Mouse (Mus musculus) embryonic facial prominence, embryonic 14.5 days (tissue): ENCODE results near the gene Hexim1. TPM values are rescaled to one million over a fixed set of nuclear protein-coding genes. Genes with fewer than 3 reads are reported as not detected.
A peak's percentile ranks its signal among the peaks of the same experiment; 100 is the strongest.

Experiments
- ATAC-seq: fragments of 200-750 bp; cut with Nextera tagmentation; 2 replicates; pipeline ENCODE4 v1.8.0; 2017; ENCODE audit warnings: low read depth, moderate number of reproducible peaks, moderate TSS enrichment
- DNase-seq: peaks from one replicate; pipeline ENCODE4 v3.0.0-alpha.2; 2015; ENCODE audit warnings: low spot score
- H3K27ac ChIP-seq: fragments of 300-500 bp; sonication (generic); replicated peaks from 2 replicates; pipeline ENCODE4 v1.5.1; 2014; ENCODE audit warnings: low read depth, mild to moderate bottlenecking, low read length, moderate library complexity
- H3K27me3 ChIP-seq: fragments of 300-500 bp; sonication (generic); replicated peaks from 2 replicates; pipeline ENCODE4 v1.6.1; 2014; ENCODE audit warnings: low read length; ENCODE audit not compliant: control insufficient read depth, insufficient read depth
- H3K36me3 ChIP-seq: fragments of 300-500 bp; sonication (generic); 2 replicates; pipeline ENCODE4 v1.6.1; 2014; ENCODE audit warnings: low read length, mixed read lengths; ENCODE audit not compliant: control insufficient read depth, insufficient read depth
- H3K4me1 ChIP-seq: fragments of 300-500 bp; sonication (generic); 2 replicates; pipeline ENCODE4 v1.6.1; 2014; ENCODE audit warnings: antibody characterized with exemption, low read length; ENCODE audit not compliant: control insufficient read depth, insufficient read depth
- H3K4me2 ChIP-seq: fragments of 300-500 bp; sonication (generic); 2 replicates; pipeline ENCODE4 v1.6.1; 2014; ENCODE audit warnings: low read depth, mild to moderate bottlenecking, low read length, moderate library complexity, mixed read lengths
- H3K4me3 ChIP-seq: fragments of 300-500 bp; sonication (generic); 2 replicates; pipeline ENCODE4 v1.5.1; 2014; ENCODE audit warnings: low read depth, mild to moderate bottlenecking, low read length
- H3K9ac ChIP-seq: fragments of 300-500 bp; sonication (generic); 2 replicates; pipeline ENCODE4 v1.6.1; 2014; ENCODE audit warnings: low read depth, mild to moderate bottlenecking, low read length, moderate library complexity, mixed read lengths
- H3K9me3 ChIP-seq: fragments of 300-500 bp; sonication (generic); 2 replicates; pipeline ENCODE4 v1.6.1; 2016; ENCODE audit warnings: low read length; ENCODE audit not compliant: control insufficient read depth
- WGBS: fragments of 180-500 bp; shearing (Covaris S2); extraction: QIAGEN DNeasy Blood & Tissue Kit; methylation state at CpG from one replicate; pipeline ENCODE4 v1.1.7; 2014; 5-methylcytosine and 5-hydroxymethylcytosine counted together
- polyA plus RNA-seq: library from polyadenylated mRNA; unstranded; fragments of >200 nt; fragmentation: Nextera tagmentation; extraction: Ambion mirVana; gene quantifications from 2 replicates; pipeline ENCODE4 v1.2.1, GENCODE M21; 2014

The Hexim1 gene
- polyA plus RNA-seq, 1 experiment from 2014 or later, result 8.9 TPM

DNA sequence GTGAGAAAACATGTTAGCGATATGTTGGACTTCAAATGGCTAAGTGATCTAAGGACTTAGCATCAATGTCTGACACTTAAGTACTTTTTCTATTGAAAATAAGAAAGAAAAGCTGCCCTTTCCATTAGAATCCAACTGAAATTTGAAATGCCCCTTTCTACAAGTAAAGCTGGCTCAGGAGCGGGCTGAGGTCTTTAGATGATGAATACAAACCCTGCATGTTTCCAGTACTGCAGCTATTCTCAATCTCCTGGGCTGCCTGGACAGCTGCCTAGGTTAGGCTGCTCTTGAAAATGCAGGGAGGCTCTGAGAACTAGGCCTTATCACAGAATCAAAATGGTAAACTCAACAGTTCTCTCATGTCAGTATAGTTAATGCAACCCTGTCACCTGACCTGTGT lies 2.8 kb downstream of the Hexim1 start:
- DNase-seq (no peak), ATAC-seq (no peak)
- WGBS, result 93% methylated on average over 2 of the region's 2 CpGs
- H3K36me3 ChIP-seq, result no peaks in the 10 kb centered on the region
- peak overlapping the region; percentile 73 for H3K4me3 ChIP-seq
- no peaks in the 10 kb centered on the region for H3K9me3 ChIP-seq
- H3K27ac ChIP-seq, result no peak overlapping the region
- 0 out of 2 replicates have a peak overlapping the region, but pooled peaks have one; percentile 8 for H3K9ac ChIP-seq
- H3K27me3 ChIP-seq, result no peaks in the 10 kb centered on the region
- H3K4me2 ChIP-seq, result peak overlapping the region; percentile 84
- H3K4me1 ChIP-seq, result peaks cover 18% of the 10 kb centered on the region

DNA sequence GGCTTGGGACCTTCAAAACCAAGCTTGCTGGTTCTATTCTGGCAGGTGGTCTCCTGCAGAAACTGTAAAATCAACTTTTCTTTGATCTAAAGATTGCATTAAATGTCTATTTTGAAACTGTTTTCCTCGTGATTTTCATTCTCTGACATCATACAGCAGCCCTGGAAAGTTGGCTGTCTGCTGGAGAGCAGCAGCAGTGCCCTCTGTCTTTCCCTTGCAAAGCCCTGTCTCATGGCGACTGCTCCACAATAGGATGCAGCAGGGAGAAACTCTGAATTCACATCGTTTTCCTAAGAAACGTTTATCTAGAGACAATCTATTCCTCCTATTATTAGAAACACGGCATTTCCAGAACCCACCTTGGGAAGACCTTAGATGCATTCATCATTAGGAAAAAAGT lies 3.6 kb downstream of the Hexim1 start:
- ATAC-seq, result no peak
- 49% methylated on average over 5 of the region's 5 CpGs for WGBS
- no peak overlapping the region for H3K27ac ChIP-seq

DNA sequence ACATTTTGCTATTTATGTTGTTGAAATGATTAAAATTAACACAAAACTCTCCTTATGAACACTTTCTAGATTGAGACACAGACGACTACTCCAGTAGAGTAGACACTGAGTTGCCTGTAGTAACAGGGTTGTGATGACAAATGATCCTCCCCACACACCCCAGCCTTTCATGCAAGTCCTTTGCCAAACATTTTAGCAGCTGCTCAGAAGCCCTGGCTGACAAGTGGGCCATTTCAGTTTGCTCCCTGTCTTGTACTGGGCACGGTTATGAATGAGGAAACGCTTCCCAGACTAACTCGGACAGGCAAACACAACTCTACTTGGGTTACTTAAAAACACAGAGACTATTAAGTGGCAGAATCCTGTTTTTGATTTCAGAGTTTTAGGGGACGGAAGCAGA lies 4.3 kb downstream of the Hexim1 start:
- Histone ChIP-seq H3K4me1 (peaks cover 10% of the 10 kb centered on the region), H3K27me3 (no peaks in the 10 kb centered on the region), H3K4me2 (no peak overlapping the region), H3K4me3 (no peak overlapping the region), H3K9me3 (no peaks in the 10 kb centered on the region), H3K27ac (peak overlapping the region; percentile 39; the same call in 1 of the 2 replicates), H3K36me3 (no peaks in the 10 kb centered on the region), H3K9ac (no peak overlapping the region)
- DNase-seq, result peak; percentile 58
- whole genome bisulfite sequencing, result 42% methylated on average over 5 of the region's 5 CpGs
- ATAC-seq, result no peak

More for the DNA sequence above, 3.6 kb downstream of the Hexim1 start:
- H3K9me3 ChIP-seq, result no peaks in the 10 kb centered on the region
- no peak overlapping the region for H3K4me2 ChIP-seq
- H3K9ac ChIP-seq, result no peak overlapping the region
- H3K27me3 ChIP-seq, result no peaks in the 10 kb centered on the region
- H3K4me3 ChIP-seq, result no peak overlapping the region
- H3K36me3 ChIP-seq, result no peaks in the 10 kb centered on the region
- peaks cover 14% of the 10 kb centered on the region for H3K4me1 ChIP-seq
- no peak for DNase-seq

DNA sequence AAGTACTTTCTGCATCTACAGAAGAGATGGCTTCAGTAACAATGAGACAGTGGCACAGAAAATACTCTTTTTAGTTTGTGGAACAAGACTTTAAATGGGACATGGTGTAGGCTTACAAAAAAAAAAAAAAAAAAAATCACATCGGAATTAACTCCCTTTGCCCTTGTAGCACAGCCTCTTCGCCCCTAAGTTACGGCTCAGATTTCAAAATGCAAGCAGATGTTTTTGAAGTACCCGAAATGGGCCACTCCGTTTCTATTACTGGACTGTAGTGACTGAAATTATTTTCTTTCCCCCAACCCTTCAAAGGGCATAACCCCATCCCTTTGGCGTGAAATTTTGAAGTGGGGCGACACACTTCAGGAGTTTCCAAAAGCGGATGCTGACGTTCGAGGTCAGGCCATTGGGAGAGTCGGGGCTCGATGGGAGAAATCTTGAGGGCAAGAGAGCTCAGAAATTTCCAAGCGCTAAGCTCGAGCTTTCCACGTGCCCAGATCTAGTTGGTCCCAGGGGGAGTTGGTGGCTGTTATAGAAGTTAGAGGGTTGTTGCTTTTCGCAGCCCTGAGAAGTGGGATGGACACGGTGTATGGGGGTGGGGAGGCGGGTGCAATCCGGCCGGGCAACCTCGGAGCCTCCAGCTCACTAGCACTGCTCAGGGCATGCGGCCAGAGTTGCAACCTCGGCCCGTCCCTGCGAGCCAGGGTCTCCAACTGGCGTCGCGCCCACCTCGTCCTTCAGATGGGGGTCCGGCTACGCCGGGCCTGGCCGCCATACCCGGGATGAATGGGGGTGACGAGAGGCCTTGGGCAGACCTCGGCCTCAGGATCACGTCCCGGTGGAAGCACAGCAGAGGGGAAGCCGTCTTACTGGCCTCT lies 15.9 kb downstream of the Hexim1 start, which contains the start of gene Hexim2:
TSS of gene Hexim2 (plus strand) at position 729 of the 875 bp plus-strand sequence.
- H3K9me3 ChIP-seq, result no peaks in the 10 kb centered on the region
- peak; percentile 38 for ATAC-seq
- H3K4me3 ChIP-seq, result peak within 1 kb of the TSS; percentile 87
- under 1% methylated on average over 21 of the region's 39 CpGs for WGBS
- H3K4me1 ChIP-seq, result peaks cover 26% of the 10 kb centered on the region
- 0 out of 2 replicates have a peak, but pooled peaks cover 7% of the 10 kb centered on the region for H3K36me3 ChIP-seq
- H3K4me2 ChIP-seq, result peak within 1 kb of the TSS; percentile 69
- H3K9ac ChIP-seq, result peak within 1 kb of the TSS; percentile 100
- H3K27ac ChIP-seq, result peak within 1 kb of the TSS; percentile 97
- H3K27me3 ChIP-seq, result no peaks in the 10 kb centered on the region
- DNase-seq, result peak; percentile 76

DNA sequence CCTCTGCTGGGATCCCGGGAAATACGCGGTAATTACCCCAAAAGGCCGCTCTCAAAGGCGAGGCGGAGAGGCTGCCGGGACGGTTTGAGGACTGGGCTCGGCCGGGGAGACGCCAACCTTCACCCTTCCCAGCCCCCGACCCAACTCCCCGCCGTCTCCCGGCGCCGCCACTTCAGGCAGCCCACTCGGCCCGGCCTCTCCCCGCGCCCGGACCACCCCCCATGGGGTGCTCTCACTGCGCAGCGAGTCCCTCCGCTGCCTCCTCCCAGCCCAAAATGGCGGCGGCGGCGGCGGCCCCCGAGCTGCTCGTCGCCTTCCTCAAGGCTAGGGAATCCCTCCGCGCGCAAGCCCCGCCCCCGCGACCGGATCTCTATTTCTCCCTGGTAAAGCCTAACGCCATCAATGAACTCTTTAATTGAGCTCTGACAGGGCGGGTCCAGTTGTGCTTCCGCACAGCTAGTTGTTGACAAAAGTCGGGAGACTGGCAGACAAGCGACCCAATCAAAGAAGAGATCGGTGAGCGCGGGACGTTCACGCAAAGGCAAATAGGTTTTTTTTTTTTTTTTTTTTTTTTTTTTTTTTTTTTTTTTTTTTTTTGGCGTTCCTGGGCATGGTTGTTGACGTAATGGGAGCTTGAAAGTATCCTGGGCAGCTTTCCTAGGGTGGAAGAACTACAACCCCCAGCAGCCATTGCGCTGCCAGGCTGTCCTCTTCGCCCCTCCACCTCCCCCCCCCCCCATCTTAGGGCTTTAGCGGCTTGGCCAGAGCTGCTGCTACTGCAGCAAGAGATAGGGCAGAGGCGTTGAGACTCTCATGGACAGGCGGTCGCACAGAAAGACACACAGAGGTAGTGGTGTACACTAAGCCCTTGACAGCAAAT lies 16.8 kb downstream of the Hexim1 start:
- WGBS, result under 1% methylated on average over 39 of the region's 58 CpGs
- H3K4me3 ChIP-seq, result peak overlapping the region; percentile 87
- H3K27ac ChIP-seq, result peak overlapping the region; percentile 97
- DNase-seq (peak; percentile 100), ATAC-seq (peak; percentile 95)
- peak overlapping the region; percentile 100 for H3K9ac ChIP-seq
- H3K4me2 ChIP-seq, result peak overlapping the region; percentile 69
- peaks cover 26% of the 10 kb centered on the region for H3K4me1 ChIP-seq
- H3K9me3 ChIP-seq, result no peaks in the 10 kb centered on the region
- 0 out of 2 replicates have a peak, but pooled peaks cover 7% of the 10 kb centered on the region for H3K36me3 ChIP-seq
- H3K27me3 ChIP-seq, result no peaks in the 10 kb centered on the region

DNA sequence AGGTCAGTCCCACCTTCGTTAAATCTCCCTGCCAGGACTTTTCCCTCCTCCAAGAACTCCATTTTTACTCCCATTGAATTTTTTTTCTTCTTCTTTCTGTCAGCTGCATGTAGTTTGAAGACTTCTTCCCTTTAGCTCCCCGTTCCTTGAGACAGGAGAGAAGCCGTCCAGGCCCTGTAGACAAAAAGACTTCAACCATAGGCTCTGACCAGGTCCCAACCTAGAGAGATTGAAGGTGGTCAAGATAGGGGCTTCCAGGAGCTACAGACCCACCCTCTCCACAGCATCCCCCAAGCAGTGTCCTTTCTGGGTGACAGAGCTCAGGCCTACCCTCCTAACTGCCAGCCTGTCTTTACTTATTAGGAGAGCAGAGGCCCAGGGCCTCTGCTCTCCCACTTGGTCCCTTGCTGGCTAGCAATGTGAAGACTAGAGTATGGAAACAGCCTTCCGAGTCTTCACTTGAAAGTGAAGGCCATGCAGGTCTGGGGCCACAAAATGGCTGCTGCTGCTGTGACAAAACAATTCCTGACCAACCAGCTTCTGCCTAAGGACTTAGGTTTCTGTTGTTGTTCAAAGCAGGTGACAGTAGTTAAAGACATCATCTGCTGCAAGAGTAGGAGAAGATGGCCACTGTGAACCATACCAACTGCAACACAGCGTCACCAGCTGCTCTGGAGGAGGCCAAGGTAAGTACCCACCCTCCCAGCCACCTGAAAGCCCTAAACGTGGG lies 17.6 kb downstream of the Hexim1 start:
- ATAC-seq, result no peak

DNA sequence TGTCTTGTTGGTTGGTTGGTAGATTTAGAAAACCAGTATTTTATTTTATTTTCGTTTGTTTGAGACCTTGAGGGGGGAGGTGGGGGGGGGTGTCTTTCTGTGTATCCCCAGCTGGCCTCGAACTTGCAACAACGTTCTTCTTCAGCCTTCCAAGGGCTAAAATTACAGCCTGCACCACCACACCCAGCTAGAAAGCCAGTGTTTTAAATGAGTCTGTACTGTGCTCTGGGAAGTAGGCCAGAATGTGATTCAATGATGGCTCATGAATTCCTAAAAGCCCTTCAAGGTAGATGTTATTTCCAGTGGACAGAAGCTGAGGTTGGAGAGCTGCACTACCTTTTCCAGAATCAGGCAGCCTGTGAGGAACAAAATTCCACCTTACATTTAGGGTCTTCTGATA lies 18.2 kb downstream of the Hexim1 start:
- DNase-seq (no peak), ATAC-seq (no peak)
- Histone ChIP-seq H3K4me3 (no peak overlapping the region; the same call in 1 of the 2 replicates), H3K9ac (0 out of 2 replicates have a peak overlapping the region, but pooled peaks have one; percentile 66), H3K27ac (peak overlapping the region; percentile 87; the same call in 1 of the 2 replicates), H3K4me2 (peak overlapping the region; percentile 69), H3K36me3 (peaks cover 16% of the 10 kb centered on the region; the same call in 1 of the 2 replicates), H3K9me3 (no peaks in the 10 kb centered on the region), H3K4me1 (peaks cover 26% of the 10 kb centered on the region), H3K27me3 (no peaks in the 10 kb centered on the region)
- WGBS, result 67% methylated on average over 3 of the region's 3 CpGs

More for the DNA sequence above, 17.6 kb downstream of the Hexim1 start:
- Histone ChIP-seq H3K4me2 (peak overlapping the region; percentile 69), H3K4me1 (peaks cover 26% of the 10 kb centered on the region), H3K9ac (peak overlapping the region; percentile 66), H3K27me3 (no peaks in the 10 kb centered on the region), H3K9me3 (no peaks in the 10 kb centered on the region), H3K4me3 (peak overlapping the region; percentile 37), H3K27ac (peak overlapping the region; percentile 87), H3K36me3 (0 out of 2 replicates have a peak, but pooled peaks cover 10% of the 10 kb centered on the region)
- WGBS, result 52% methylated on average over 6 of the region's 6 CpGs
- no peak for DNase-seq
